Mouse (Mus musculus) liver, adult 2 months (tissue): ENCODE results near the gene Ulk4. TPM values are rescaled to one million over a fixed set of nuclear protein-coding genes. Genes with fewer than 3 reads are reported as not detected.

ENCODE experiments used
- DNase-seq: peaks from one replicate; pipeline ENCODE4 v3.0.0-alpha.2; 2011; ENCODE audit warnings: low read depth, low spot score; ENCODE audit errors: extremely low read depth
- H3K27ac ChIP-seq: fragments of 200-500 bp; replicated peaks from 2 replicates; pipeline ENCODE4 v1.5.1; 2012; ENCODE audit warnings: low read depth, mild to moderate bottlenecking, control low read depth, inconsistent platforms, low read length; ENCODE audit not compliant: insufficient read depth
- H3K27me3 ChIP-seq: fragments of 200-500 bp; 2 replicates; pipeline ENCODE4 v1.6.1; 2012; ENCODE audit warnings: mild to moderate bottlenecking, moderate library complexity, low read length, inconsistent platforms; ENCODE audit not compliant: control insufficient read depth, insufficient read depth
- H3K36me3 ChIP-seq: fragments of 200-500 bp; 2 replicates; pipeline ENCODE4 v1.6.1; 2012; ENCODE audit warnings: low read length, inconsistent platforms; ENCODE audit not compliant: control insufficient read depth, insufficient read depth
- H3K4me1 ChIP-seq: fragments of 200-500 bp; 2 replicates; pipeline ENCODE4 v1.6.1; 2011; ENCODE audit warnings: low read length; ENCODE audit not compliant: control insufficient read depth, insufficient read depth
- H3K4me3 ChIP-seq: fragments of 200-500 bp; 2 replicates; pipeline ENCODE4 v1.5.1; 2011; ENCODE audit warnings: low read depth, mild to moderate bottlenecking, control low read depth, low read length, moderate library complexity; ENCODE audit not compliant: insufficient read depth
- H3K79me2 ChIP-seq: fragments of 200-500 bp; 2 replicates; pipeline ENCODE4 v1.6.1; 2012; ENCODE audit warnings: inconsistent platforms, mild to moderate bottlenecking, low read length, moderate library complexity; ENCODE audit not compliant: control insufficient read depth, insufficient read depth
- H3K9ac ChIP-seq: fragments of 200-500 bp; 2 replicates; pipeline ENCODE4 v1.6.1; 2012; ENCODE audit warnings: low read depth, mild to moderate bottlenecking, control low read depth, inconsistent platforms, low read length
- CTCF ChIP-seq: fragments of 200-500 bp; IDR thresholded peaks from 2 replicates; pipeline ENCODE4 v1.5.1; 2011; ENCODE audit warnings: low read depth, low read length, control low read depth
- POLR2A ChIP-seq: fragments of 200-500 bp; IDR thresholded peaks from 2 replicates; pipeline ENCODE4 v1.6.1; 2011; ENCODE audit warnings: low read length, control low read depth; ENCODE audit not compliant: insufficient read depth; ENCODE audit errors: extremely low read depth
- WGBS: fragments of 180-500 bp; shearing (Covaris S2); methylation state at CpG from one replicate; pipeline ENCODE4 v1.1.7; 2018; 5-methylcytosine and 5-hydroxymethylcytosine counted together
- polyA plus RNA-seq: library from polyadenylated mRNA; depleted of rRNA; stranded (reverse); fragments of >200 nt; gene quantifications from 2 replicates; pipeline ENCODE4 v1.2.3, GENCODE M21; 2012
- total RNA-seq: library from RNA; depleted of rRNA; stranded (reverse); fragments of >200 nt; gene quantifications from 2 replicates; pipeline ENCODE4 v1.2.3, GENCODE M21; 2014

The Ulk4 gene
- total and polyA plus RNA-seq, 2 experiments, result under 0.01 to 0.24 TPM

GRCm38 (mm10) chr9:121001681-121002540 lies 275.1 kb downstream of the Ulk4 start:
- TF ChIP-seq CTCF (no peak), POLR2A (no peak)
- H3K4me3 ChIP-seq, result no peak overlapping the region
- WGBS, result 76% methylated on average over 15 of the region's 15 CpGs
- H3K4me1 ChIP-seq, result peaks cover 6% of the 10 kb centered on the region
- no peak overlapping the region for H3K9ac ChIP-seq
- peak; percentile 82 for DNase-seq
- H3K27me3 ChIP-seq, result no peaks in the 10 kb centered on the region
- H3K36me3 ChIP-seq, result no peaks in the 10 kb centered on the region
- H3K27ac ChIP-seq, result no peak overlapping the region
- H3K79me2 ChIP-seq, result no peaks in the 10 kb centered on the region

- no peak for DNase-seq
- Histone ChIP-seq H3K9ac (no peak overlapping the region), H3K79me2 (no peaks in the 10 kb centered on the region), H3K4me3 (no peak overlapping the region), H3K4me1 (peaks cover 6% of the 10 kb centered on the region), H3K27me3 (no peaks in the 10 kb centered on the region), H3K36me3 (no peaks in the 10 kb centered on the region), H3K27ac (no peak overlapping the region)
- 59% methylated on average over 7 of the region's 7 CpGs for WGBS
- TF ChIP-seq POLR2A (no peak), CTCF (no peak)
Measured at GRCm38 (mm10) chr9:121000641-121001320, 276.2 kb downstream of the Ulk4 start.

GRCm38 (mm10) chr9:120998696-120999095 lies 278.3 kb downstream of the Ulk4 start:
- Histone ChIP-seq H3K4me3 (no peak overlapping the region), H3K9ac (no peak overlapping the region), H3K79me2 (no peaks in the 10 kb centered on the region), H3K27ac (no peak overlapping the region), H3K36me3 (no peaks in the 10 kb centered on the region), H3K4me1 (peaks cover 10% of the 10 kb centered on the region), H3K27me3 (no peaks in the 10 kb centered on the region)
- TF ChIP-seq POLR2A, result no peak
- TF ChIP-seq CTCF, result no peak
- WGBS, result 89% methylated on average over 11 of the region's 11 CpGs
- DNase-seq, result no peak

DNA sequence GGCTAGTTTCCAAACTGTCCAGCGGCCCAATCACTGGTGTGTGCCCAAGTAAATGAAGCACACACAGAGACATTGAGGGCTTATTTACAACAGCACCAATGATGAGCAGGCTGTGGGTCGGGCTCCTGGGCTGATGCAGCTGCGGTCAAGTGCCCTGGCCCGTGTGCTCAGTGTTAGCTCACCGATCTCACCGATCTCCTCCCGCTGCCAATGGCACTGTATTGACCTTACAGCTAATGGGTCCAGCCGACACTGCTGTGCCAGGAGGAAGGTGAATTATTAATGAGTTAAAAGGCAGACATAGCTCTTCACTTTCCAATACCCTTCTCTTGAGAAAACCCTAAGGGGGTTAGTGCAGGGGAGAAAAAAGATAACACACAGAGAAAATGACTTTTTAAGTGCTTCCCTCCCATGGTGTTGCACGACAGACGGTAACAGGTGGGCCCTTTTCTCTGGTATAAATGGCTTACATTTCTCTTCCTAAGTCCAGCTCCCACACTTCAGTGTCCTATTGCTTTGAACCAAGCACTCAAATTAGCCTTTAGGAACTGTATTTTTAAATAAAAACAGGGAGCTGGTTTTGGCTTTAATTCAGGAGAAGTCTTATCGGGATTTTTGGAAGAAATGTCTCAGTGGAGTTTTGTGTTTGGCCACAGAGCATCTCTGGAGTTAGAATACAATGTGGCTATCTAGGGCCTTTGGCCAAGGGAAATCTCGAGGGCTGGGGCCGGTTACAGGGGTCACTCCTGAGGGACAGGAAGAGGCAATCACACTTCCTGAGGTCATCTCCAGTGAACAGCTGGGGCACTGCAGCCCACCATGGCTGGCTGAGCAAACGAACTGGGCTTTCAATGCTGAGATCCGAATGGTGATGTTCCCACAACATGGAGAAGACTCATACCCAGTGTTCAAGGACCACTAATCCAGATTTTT lies 282.5 kb downstream of the Ulk4 start:
- Histone ChIP-seq H3K9ac (no peak overlapping the region), H3K27me3 (no peaks in the 10 kb centered on the region), H3K4me3 (no peak overlapping the region), H3K36me3 (no peaks in the 10 kb centered on the region), H3K79me2 (no peaks in the 10 kb centered on the region), H3K27ac (no peak overlapping the region), H3K4me1 (peaks cover 4% of the 10 kb centered on the region)
- 35% methylated on average over 15 of the region's 15 CpGs for WGBS
- peak; percentile 89 for DNase-seq
- no peak for TF ChIP-seq CTCF
- TF ChIP-seq POLR2A, result no peak

DNA sequence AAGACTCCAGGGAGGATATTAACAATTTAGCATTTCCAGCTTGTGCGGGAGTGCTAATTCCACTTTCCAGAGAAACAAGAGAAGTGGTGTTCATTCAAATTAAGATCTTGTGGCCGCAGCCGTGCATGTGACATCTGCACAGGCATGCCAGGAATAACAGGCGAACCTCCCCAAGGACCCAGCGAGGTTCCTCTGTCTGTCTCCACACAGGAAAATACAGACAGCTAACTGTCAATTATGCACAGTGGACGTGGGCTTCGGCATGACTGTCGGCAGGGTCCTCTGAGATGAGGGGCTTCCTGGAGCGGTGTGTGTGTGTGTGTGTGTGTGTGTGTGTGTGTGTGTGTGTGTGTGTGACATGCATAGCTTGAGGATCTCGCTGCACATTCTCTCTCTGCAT lies 284.0 kb downstream of the Ulk4 start:
- Histone ChIP-seq H3K4me1 (peaks cover 4% of the 10 kb centered on the region), H3K27me3 (no peaks in the 10 kb centered on the region), H3K79me2 (no peaks in the 10 kb centered on the region), H3K4me3 (no peak overlapping the region), H3K27ac (no peak overlapping the region), H3K36me3 (no peaks in the 10 kb centered on the region), H3K9ac (no peak overlapping the region)
- no peak for DNase-seq
- TF ChIP-seq POLR2A (no peak), CTCF (no peak)
- WGBS, result 92% methylated on average over 10 of the region's 10 CpGs
